Mouse (Mus musculus): ENCODE measurements around the gene Arid1b.

- no peak for TF ChIP-seq POLR2A (IDR thresholded peaks at IDR 0.05; ENCODE audit: insufficient read depth, low read depth, low read length)
- no peak for TF ChIP-seq CTCF (IDR thresholded peaks at IDR 0.05)
- TF ChIP-seq EP300 (IDR thresholded peaks at IDR 0.05; ENCODE audit: insufficient read depth, low read depth, low read length), result no peak
Measured at GRCm38 (mm10) chr17:5014327-5014957, 20.3 kb downstream of the Arid1b start.

Data from heart, adult 2 months (tissue).